ENCODE assay signal across 9 mouse cellular contexts in genomic region chr3:110361900-110362299, GRCm38 (mm10).
DNase-seq lines count a peak whose midpoint lies in the region; ATAC-seq and TF ChIP-seq lines count a peak whose summit lies in the region.
"Had no signal": no experiment of that assay in that cellular context is flagged by ENCODE, and none has a peak within 500 bp of the region (broad histone marks: within the 10 kb centered on the region; RNA-seq: fewer than 3 reads in every experiment).

No protein-coding gene starts in this region.

- peak; percentile 54 for DNase-seq in intestine, embryonic 14.5 days (ENCODE audit: low spot score)
- no peak for DNase-seq in midbrain, postnatal 0 days (ENCODE audit: low spot score)
- no peak for DNase-seq in midbrain, embryonic 10.5 days (ENCODE audit: low spot score)
- DNase-seq in R1 (ENCODE audit: low read depth, low spot score) = peak; percentile 20
- DNase-seq in limb, embryonic 10.5 days (ENCODE audit: low spot score) = peak; percentile 30
- DNase-seq in thymus, postnatal 36 days = no peak
- DNase-seq in frontal cortex, postnatal 14 days (ENCODE audit: low spot score in 2 of 2) = no peak
- DNase-seq: cerebellum, adult 9-10 months had no signal

- WGBS in intestine, embryonic 14.5 days = 88% methylated on average over 2 of the region's 2 CpGs
- WGBS in intestine, embryonic 15.5 days = 95% methylated on average over 2 of the region's 2 CpGs
- 93% methylated on average over 2 of the region's 2 CpGs for WGBS in midbrain, postnatal 0 days
- WGBS in midbrain, embryonic 10.5 days = 97% methylated on average over 2 of the region's 2 CpGs
- 95% methylated on average over 2 of the region's 2 CpGs for WGBS in limb, embryonic 10.5 days

- H3K36me3 ChIP-seq in intestine, embryonic 14.5 days (ENCODE audit: control insufficient read depth, insufficient read depth, low read length) = no peaks in the 10 kb centered on the region
- H3K36me3 ChIP-seq in intestine, embryonic 15.5 days = no peaks in the 10 kb centered on the region
- H3K36me3 ChIP-seq in midbrain, postnatal 0 days (ENCODE audit: insufficient read depth, low read length) = no peaks in the 10 kb centered on the region
- H3K36me3 ChIP-seq in midbrain, embryonic 10.5 days = no peaks in the 10 kb centered on the region
- no peaks in the 10 kb centered on the region for H3K36me3 ChIP-seq in limb, embryonic 10.5 days

- no peak overlapping the region for H3K4me2 ChIP-seq in intestine, embryonic 14.5 days (ENCODE audit: low read length)
- H3K4me2 ChIP-seq in intestine, embryonic 15.5 days (replicated peaks) = no peak overlapping the region
- H3K4me2 ChIP-seq in midbrain, postnatal 0 days (ENCODE audit: low read depth, low read length, poor library complexity, severe bottlenecking) = no peak overlapping the region

- no peaks in the 10 kb centered on the region for H3K9me3 ChIP-seq in intestine, embryonic 14.5 days (ENCODE audit: control insufficient read depth, low read length)
- no peaks in the 10 kb centered on the region for H3K9me3 ChIP-seq in intestine, embryonic 15.5 days
- H3K9me3 ChIP-seq in midbrain, postnatal 0 days (ENCODE audit: low read length) = no peaks in the 10 kb centered on the region
- no peaks in the 10 kb centered on the region for H3K9me3 ChIP-seq in midbrain, embryonic 10.5 days (replicated peaks)
- H3K9me3 ChIP-seq in limb, embryonic 10.5 days (replicated peaks) = no peaks in the 10 kb centered on the region

- peak; percentile 50 for TF ChIP-seq CTCF in midbrain, postnatal 0 days (IDR thresholded peaks at IDR 0.05)

- no peak overlapping the region for H3K9ac ChIP-seq in intestine, embryonic 14.5 days (ENCODE audit: low read length)
- H3K9ac ChIP-seq in intestine, embryonic 15.5 days = no peak overlapping the region
- H3K9ac ChIP-seq in midbrain, postnatal 0 days (replicated peaks; ENCODE audit: low read length, poor library complexity, severe bottlenecking) = no peak overlapping the region

- H3K4me3 ChIP-seq in intestine, embryonic 14.5 days (ENCODE audit: low read depth, low read length) = no peak overlapping the region
- no peak overlapping the region for H3K4me3 ChIP-seq in intestine, embryonic 15.5 days (replicated peaks)
- no peak overlapping the region for H3K4me3 ChIP-seq in midbrain, postnatal 0 days (ENCODE audit: low read depth, low read length)
- H3K4me3 ChIP-seq in midbrain, embryonic 10.5 days = no peak overlapping the region
- H3K4me3 ChIP-seq in limb, embryonic 10.5 days = no peak overlapping the region

- H3K27me3 ChIP-seq in intestine, embryonic 14.5 days (replicated peaks; ENCODE audit: control insufficient read depth, insufficient read depth, low read length) = no peaks in the 10 kb centered on the region
- H3K27me3 ChIP-seq in intestine, embryonic 15.5 days (replicated peaks) = no peaks in the 10 kb centered on the region
- no peaks in the 10 kb centered on the region for H3K27me3 ChIP-seq in midbrain, postnatal 0 days (ENCODE audit: insufficient read depth, low read length)
- H3K27me3 ChIP-seq in midbrain, embryonic 10.5 days (ENCODE audit: low read depth, poor library complexity, severe bottlenecking) = no peaks in the 10 kb centered on the region
- no peaks in the 10 kb centered on the region for H3K27me3 ChIP-seq in limb, embryonic 10.5 days (ENCODE audit: low read depth, poor library complexity, severe bottlenecking)

- no peaks in the 10 kb centered on the region for H3K4me1 ChIP-seq in intestine, embryonic 14.5 days (replicated peaks; ENCODE audit: control insufficient read depth, insufficient read depth, low read length)
- H3K4me1 ChIP-seq in intestine, embryonic 15.5 days (replicated peaks) = no peaks in the 10 kb centered on the region
- peaks cover 2% of the 10 kb centered on the region; the same call in 1 of the 2 replicates for H3K4me1 ChIP-seq in midbrain, postnatal 0 days (ENCODE audit: insufficient read depth, low read length)
- H3K4me1 ChIP-seq in midbrain, embryonic 10.5 days = no peaks in the 10 kb centered on the region
- no peaks in the 10 kb centered on the region for H3K4me1 ChIP-seq in limb, embryonic 10.5 days

- no peak for ATAC-seq in intestine, embryonic 14.5 days (replicated peaks; ENCODE audit: low FRiP score, low TSS enrichment, low read depth)
- no peak for ATAC-seq in intestine, embryonic 15.5 days
- ATAC-seq in midbrain, postnatal 0 days (ENCODE audit: low FRiP score) = no peak

- H3K27ac ChIP-seq in intestine, embryonic 14.5 days (ENCODE audit: low read depth) = no peak overlapping the region
- no peak overlapping the region for H3K27ac ChIP-seq in intestine, embryonic 15.5 days
- no peak overlapping the region for H3K27ac ChIP-seq in midbrain, postnatal 0 days (ENCODE audit: low read depth, low read length)
- no peak overlapping the region for H3K27ac ChIP-seq in midbrain, embryonic 10.5 days (replicated peaks)
- H3K27ac ChIP-seq in limb, embryonic 10.5 days = no peak overlapping the region

Comparison
In these comparisons a context has a peak if more than half of its experiments do, and no peak if none do; other contexts are left out.
1. DNase-seq: peak in intestine, embryonic 14.5 days (single experiment), R1 (single experiment) and limb, embryonic 10.5 days (single experiment); none in midbrain, postnatal 0 days (single experiment), midbrain, embryonic 10.5 days (single experiment), thymus, postnatal 36 days (0 of 2) and frontal cortex, postnatal 14 days (0 of 2).